Mouse (Mus musculus) midbrain, postnatal 0 days (tissue): ENCODE results near the gene Esyt2. TPM values are rescaled to one million over a fixed set of nuclear protein-coding genes. Genes with fewer than 3 reads are reported as not detected.

Source experiments
- ATAC-seq: fragments of 200-750 bp; cut with Nextera tagmentation; 2 replicates; pipeline ENCODE4 v1.8.0; 2017; ENCODE audit warnings: moderate number of reproducible peaks, mild to moderate bottlenecking, moderate TSS enrichment, moderate library complexity; ENCODE audit not compliant: low FRiP score
- DNase-seq: peaks from one replicate; pipeline ENCODE4 v3.0.0-alpha.2; 2015; ENCODE audit warnings: low spot score
- H3K27ac ChIP-seq: fragments of 300-500 bp; sonication (generic); 2 replicates; pipeline ENCODE4 v1.5.1; 2014; ENCODE audit warnings: low read depth, mild to moderate bottlenecking, low read length, mixed read lengths
- H3K27me3 ChIP-seq: fragments of 300-500 bp; sonication (generic); 2 replicates; pipeline ENCODE4 v1.6.1; 2014; ENCODE audit warnings: low read length, control low read depth, mixed read lengths; ENCODE audit not compliant: insufficient read depth
- H3K36me3 ChIP-seq: fragments of 300-500 bp; sonication (generic); 2 replicates; pipeline ENCODE4 v1.6.1; 2014; ENCODE audit warnings: low read length, control low read depth, mixed read lengths; ENCODE audit not compliant: insufficient read depth
- H3K4me1 ChIP-seq: fragments of 300-500 bp; sonication (generic); 2 replicates; pipeline ENCODE4 v1.6.1; 2014; ENCODE audit warnings: mild to moderate bottlenecking, control low read depth, antibody characterized with exemption, low read length, mixed read lengths; ENCODE audit not compliant: insufficient read depth
- H3K4me2 ChIP-seq: fragments of 300-500 bp; sonication (generic); 2 replicates; pipeline ENCODE4 v1.6.1; 2014; ENCODE audit warnings: low read depth, mild to moderate bottlenecking, low read length, mixed read lengths; ENCODE audit not compliant: poor library complexity, severe bottlenecking
- H3K4me3 ChIP-seq: fragments of 300-500 bp; sonication (generic); 2 replicates; pipeline ENCODE4 v1.5.1; 2014; ENCODE audit warnings: low read depth, mild to moderate bottlenecking, low read length, moderate library complexity
- H3K9ac ChIP-seq: fragments of 300-500 bp; sonication (generic); replicated peaks from 2 replicates; pipeline ENCODE4 v1.6.1; 2014; ENCODE audit warnings: mild to moderate bottlenecking, low read length, moderate library complexity, mixed read lengths; ENCODE audit not compliant: poor library complexity, severe bottlenecking
- H3K9me3 ChIP-seq: fragments of 300-500 bp; sonication (generic); 2 replicates; pipeline ENCODE4 v1.6.1; 2016; ENCODE audit warnings: low read length, control low read depth
- CTCF ChIP-seq: IDR thresholded peaks from 2 replicates; pipeline ENCODE4 v1.5.1; 2016; ENCODE audit warnings: antibody characterized with exemption, mild to moderate bottlenecking
- WGBS: fragments of 180-500 bp; shearing (Covaris S2); extraction: QIAGEN DNeasy Blood & Tissue Kit; methylation state at CpG from one replicate; pipeline ENCODE4 v1.1.7; 2014; 5-methylcytosine and 5-hydroxymethylcytosine counted together
- polyA plus RNA-seq: library from polyadenylated mRNA; unstranded; fragments of >200 nt; fragmentation: Nextera tagmentation; extraction: Ambion mirVana; gene quantifications from 2 replicates; pipeline ENCODE4 v1.2.1, GENCODE M21; 2015
- total RNA-seq: library from RNA; depleted of rRNA; stranded (reverse); fragments of >200 nt; gene quantifications from 2 replicates; pipeline ENCODE4 v1.2.3, GENCODE M21; 2014; rRNA removed

The Esyt2 gene
- 35.1 and 47.0 TPM in 2 replicates for total RNA-seq
- 7.4 and 8.6 TPM in 2 replicates for polyA plus RNA-seq

DNA sequence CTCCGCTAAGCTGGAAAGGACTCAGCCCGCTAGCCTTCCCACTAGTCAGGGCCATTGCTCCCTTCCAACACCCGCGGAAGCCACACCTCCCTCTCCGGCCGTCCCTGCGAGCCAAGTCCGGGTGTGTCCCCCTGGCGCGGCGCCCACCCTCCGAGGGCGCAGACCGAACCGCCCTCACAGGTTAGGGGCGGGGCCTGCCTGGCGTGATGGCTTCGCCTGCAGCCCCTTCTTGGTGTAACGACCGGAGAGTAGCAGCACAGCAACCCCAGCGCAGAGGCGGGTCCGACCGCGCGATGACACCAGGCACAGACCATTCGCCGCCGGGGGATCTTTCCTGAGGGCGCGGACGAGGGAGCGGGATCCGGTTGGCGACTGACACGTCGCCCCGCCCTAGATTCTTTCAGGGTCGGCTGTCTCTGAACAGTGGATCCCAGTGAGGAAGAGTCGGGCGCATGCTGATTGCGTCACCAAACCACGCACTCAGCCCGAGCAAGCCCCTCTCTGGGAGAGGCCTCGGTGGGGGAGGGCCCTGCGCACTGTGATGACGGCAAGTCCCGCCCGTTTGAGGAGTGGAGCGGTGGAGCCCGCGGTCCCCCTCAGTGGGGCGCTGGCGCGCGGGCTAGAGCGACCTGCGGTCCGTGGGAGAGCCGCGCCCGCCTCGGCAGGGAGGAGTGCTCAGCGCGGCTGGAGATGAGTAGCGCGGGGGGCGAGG lies at the start of gene Esyt2:
Gene Esyt2, plus strand, starts transcription at position 544 of the 712 bp plus-strand sequence.
- H3K36me3 ChIP-seq: no peaks in the 10 kb centered on the region
- H3K4me3 ChIP-seq: peak within 1 kb of the TSS; percentile 91
- peak within 1 kb of the TSS; percentile 97 for H3K4me2 ChIP-seq
- DNase-seq (peak; percentile 99), ATAC-seq (peak; percentile 97)
- H3K9ac ChIP-seq: peak within 1 kb of the TSS; percentile 94
- H3K9me3 ChIP-seq: no peaks in the 10 kb centered on the region
- H3K4me1 ChIP-seq: 0 out of 2 replicates have a peak, but pooled peaks cover 3% of the 10 kb centered on the region
- WGBS: under 1% methylated on average over 62 of the region's 68 CpGs
- H3K27me3 ChIP-seq: no peaks in the 10 kb centered on the region
- H3K27ac ChIP-seq: peak within 1 kb of the TSS; percentile 99
- peak; percentile 61 for TF ChIP-seq CTCF

DNA sequence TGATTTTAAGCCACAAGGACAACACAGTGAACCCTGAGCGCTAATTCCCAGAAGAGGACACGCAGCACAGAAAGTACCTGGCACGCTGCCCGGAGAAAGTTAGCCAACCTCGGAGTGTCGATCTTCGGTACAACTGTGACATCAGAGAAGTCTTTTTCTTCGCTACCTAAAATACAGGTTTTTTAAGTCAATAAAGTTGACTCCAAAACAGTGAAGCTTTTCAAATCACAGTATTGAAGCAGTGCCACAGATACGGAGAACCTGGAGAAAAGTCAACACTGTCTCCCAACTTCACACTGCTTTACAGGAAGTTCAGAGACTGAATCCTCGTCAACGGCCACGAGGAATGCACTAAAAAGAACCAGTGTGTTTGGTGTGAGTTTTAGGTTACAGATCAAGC lies 49.4 kb upstream of the Esyt2 start:
- H3K27ac ChIP-seq: no peak overlapping the region
- H3K27me3 ChIP-seq: no peaks in the 10 kb centered on the region
- H3K4me1 ChIP-seq: no peaks in the 10 kb centered on the region
- peaks cover 3% of the 10 kb centered on the region for H3K36me3 ChIP-seq
- H3K9me3 ChIP-seq: no peaks in the 10 kb centered on the region
- DNase-seq (peak; percentile 30), ATAC-seq (no peak)
- WGBS: 69% methylated on average over 12 of the region's 12 CpGs
- H3K9ac ChIP-seq: no peak overlapping the region
- H3K4me3 ChIP-seq: no peak overlapping the region
- H3K4me2 ChIP-seq: no peak overlapping the region
- no peak for TF ChIP-seq CTCF

DNA sequence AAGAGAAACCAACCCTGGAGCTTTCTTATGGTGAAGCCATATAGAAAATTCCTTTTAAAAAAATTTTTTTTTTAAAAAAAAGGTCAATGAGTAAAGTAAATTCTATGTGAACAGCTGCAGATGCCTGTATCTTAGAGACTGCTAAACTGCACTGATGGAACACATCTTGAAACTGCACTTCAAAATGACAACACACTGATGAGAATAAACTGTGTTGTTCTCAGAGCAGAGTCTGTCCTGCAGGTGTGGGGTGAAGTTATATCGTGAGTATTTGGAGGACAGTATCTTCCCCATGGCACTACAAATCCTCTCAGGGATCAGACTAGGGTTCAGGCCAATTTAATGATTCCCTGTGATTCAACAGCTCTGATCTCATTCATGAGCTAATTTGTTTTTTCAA lies 48.9 kb upstream of the Esyt2 start:
- Histone ChIP-seq H3K36me3 (no peaks in the 10 kb centered on the region; the same call in 1 of the 2 replicates), H3K4me2 (no peak overlapping the region), H3K4me1 (no peaks in the 10 kb centered on the region), H3K9ac (no peak overlapping the region), H3K27me3 (no peaks in the 10 kb centered on the region), H3K27ac (no peak overlapping the region), H3K9me3 (no peaks in the 10 kb centered on the region), H3K4me3 (no peak overlapping the region)
- ATAC-seq (no peak), DNase-seq (no peak)
- TF ChIP-seq CTCF: no peak
- WGBS: 88% methylated on average over 1 of the region's 1 CpGs

DNA sequence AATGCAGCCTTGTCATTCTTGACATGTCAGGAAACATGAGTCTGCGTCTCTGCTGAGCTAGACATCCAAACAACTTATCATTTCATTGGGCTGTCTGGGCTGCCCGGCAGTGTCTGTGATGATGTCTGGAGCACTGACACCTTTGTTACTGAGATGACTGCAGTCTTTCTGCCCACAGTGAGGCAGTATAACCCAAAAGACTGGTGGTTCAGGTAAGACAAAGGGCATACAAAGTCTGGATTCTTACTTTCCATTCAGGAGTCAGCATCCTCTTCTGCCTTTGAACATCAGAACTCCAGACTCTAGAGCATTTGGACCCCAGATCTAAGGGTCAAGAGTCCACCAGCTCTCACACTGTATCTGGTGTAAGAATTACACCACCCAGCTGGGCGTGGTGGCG lies 45.6 kb upstream of the Esyt2 start:
- 88% methylated on average over 4 of the region's 4 CpGs for WGBS
- no peak for ATAC-seq
- no peak for DNase-seq
- H3K27me3 ChIP-seq: no peaks in the 10 kb centered on the region
- H3K4me1 ChIP-seq: no peaks in the 10 kb centered on the region
- TF ChIP-seq CTCF: peak; percentile 42
- H3K4me3 ChIP-seq: no peak overlapping the region
- H3K9me3 ChIP-seq: no peaks in the 10 kb centered on the region
- no peak overlapping the region for H3K27ac ChIP-seq
- H3K9ac ChIP-seq: no peak overlapping the region
- H3K4me2 ChIP-seq: no peak overlapping the region
- H3K36me3 ChIP-seq: peaks cover 5% of the 10 kb centered on the region; the same call in 1 of the 2 replicates

DNA sequence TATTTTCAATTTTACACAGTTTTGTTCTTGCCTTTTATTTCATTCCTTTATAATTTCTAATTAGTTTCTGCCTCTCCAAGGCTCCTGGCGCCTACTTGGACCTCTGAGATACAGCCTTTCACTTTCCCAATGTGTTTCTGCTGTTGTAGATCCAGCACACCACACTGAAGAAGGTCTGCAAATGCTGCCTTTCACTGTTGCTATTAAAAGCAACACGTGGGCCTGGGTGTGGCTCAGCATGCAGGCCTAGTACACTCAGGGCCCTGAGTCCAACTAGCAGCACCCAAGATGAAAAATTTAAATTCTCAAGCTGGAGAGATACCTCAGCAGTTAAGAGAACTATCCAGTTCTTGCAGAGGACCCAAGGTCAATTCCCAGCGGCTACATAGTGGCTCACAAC lies 44.3 kb upstream of the Esyt2 start:
- Histone ChIP-seq H3K4me1 (no peaks in the 10 kb centered on the region), H3K9me3 (no peaks in the 10 kb centered on the region), H3K4me2 (no peak overlapping the region), H3K4me3 (no peak overlapping the region), H3K27me3 (no peaks in the 10 kb centered on the region), H3K9ac (no peak overlapping the region), H3K36me3 (peaks cover 13% of the 10 kb centered on the region; the same call in 1 of the 2 replicates), H3K27ac (no peak overlapping the region)
- TF ChIP-seq CTCF: no peak
- ATAC-seq (no peak), DNase-seq (no peak)
- WGBS: 90% methylated on average over 3 of the region's 3 CpGs

DNA sequence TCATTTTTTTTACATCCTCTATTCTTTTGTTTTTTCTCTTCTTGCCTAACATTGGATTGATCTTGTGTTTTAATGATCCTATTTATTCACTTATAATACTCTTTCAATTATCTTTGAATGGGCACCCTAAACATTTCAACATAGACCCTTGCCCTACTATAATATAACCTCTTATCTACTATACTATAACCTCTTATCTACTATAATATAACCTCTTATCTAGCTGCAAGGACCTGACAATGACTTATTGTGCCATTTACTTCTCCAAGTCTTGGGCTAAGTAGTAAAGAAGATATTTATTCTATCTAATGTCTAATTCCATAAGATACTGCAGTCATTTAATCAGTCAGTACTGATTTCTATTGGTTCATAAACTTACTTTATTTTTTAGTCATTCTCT lies 42.6 kb upstream of the Esyt2 start:
- Histone ChIP-seq H3K9me3 (no peaks in the 10 kb centered on the region), H3K9ac (no peak overlapping the region), H3K27me3 (no peaks in the 10 kb centered on the region), H3K4me1 (no peaks in the 10 kb centered on the region), H3K27ac (no peak overlapping the region), H3K4me2 (no peak overlapping the region), H3K36me3 (peaks cover 16% of the 10 kb centered on the region; the same call in 1 of the 2 replicates), H3K4me3 (no peak overlapping the region)
- no peak for TF ChIP-seq CTCF
- DNase-seq (no peak), ATAC-seq (no peak)
